Mouse (Mus musculus) forebrain, embryonic 11.5 days (tissue): Measurements from ENCODE around the gene Hist1h3f. TPM values are rescaled to one million over a fixed set of nuclear protein-coding genes. Genes with fewer than 3 reads are reported as not detected.

ENCODE experiments used
- ATAC-seq: fragments of 200-750 bp; cut with Nextera tagmentation; replicated peaks from 2 replicates; pipeline ENCODE4 v1.8.0; 2017; ENCODE audit warnings: moderate TSS enrichment; ENCODE audit not compliant: low FRiP score
- DNase-seq: peaks from one replicate; pipeline ENCODE4 v3.0.0-alpha.2; 2017; ENCODE audit warnings: low spot score
- H3K27ac ChIP-seq: fragments of 300-500 bp; sonication (generic); 2 replicates; pipeline ENCODE4 v1.5.1; 2014; ENCODE audit warnings: low read depth, low read length
- H3K27me3 ChIP-seq: fragments of 300-500 bp; sonication (generic); 2 replicates; pipeline ENCODE4 v1.6.1; 2014; ENCODE audit warnings: mild to moderate bottlenecking, low read length, mixed read lengths; ENCODE audit not compliant: control insufficient read depth, insufficient read depth
- H3K36me3 ChIP-seq: fragments of 300-500 bp; sonication (generic); 2 replicates; pipeline ENCODE4 v1.6.1; 2014; ENCODE audit warnings: mild to moderate bottlenecking, low read length, moderate library complexity, mixed read lengths; ENCODE audit not compliant: control insufficient read depth, insufficient read depth
- H3K4me1 ChIP-seq: fragments of 300-500 bp; sonication (generic); replicated peaks from 2 replicates; pipeline ENCODE4 v1.6.1; 2014; ENCODE audit warnings: low read length, mixed read lengths; ENCODE audit not compliant: control insufficient read depth, insufficient read depth
- H3K4me2 ChIP-seq: fragments of 300-500 bp; sonication (generic); 2 replicates; pipeline ENCODE4 v1.6.1; 2014; ENCODE audit warnings: low read depth, mild to moderate bottlenecking, low read length, moderate library complexity, mixed read lengths; ENCODE audit not compliant: severe bottlenecking
- H3K4me3 ChIP-seq: fragments of 300-500 bp; sonication (generic); 2 replicates; pipeline ENCODE4 v1.5.1; 2014; ENCODE audit warnings: low read depth, low read length
- H3K9ac ChIP-seq: fragments of 300-500 bp; sonication (generic); 2 replicates; pipeline ENCODE4 v1.6.1; 2014; ENCODE audit warnings: low read length
- H3K9me3 ChIP-seq: fragments of 300-500 bp; sonication (generic); 2 replicates; pipeline ENCODE4 v1.6.1; 2016; ENCODE audit warnings: low read length, mixed read lengths; ENCODE audit not compliant: control insufficient read depth
- WGBS: fragments of 180-500 bp; shearing (Covaris S2); extraction: QIAGEN DNeasy Blood & Tissue Kit; methylation state at CpG from one replicate; pipeline ENCODE4 v1.1.7; 2014; 5-methylcytosine and 5-hydroxymethylcytosine counted together
- polyA plus RNA-seq: library from polyadenylated mRNA; unstranded; fragments of >200 nt; fragmentation: Nextera tagmentation; extraction: Ambion mirVana; gene quantifications from 2 replicates; pipeline ENCODE4 v1.2.1, GENCODE M21; 2014

Hist1h3f gene
- polyA plus RNA-seq = 0.92 and 1.4 TPM in 2 replicates

DNA sequence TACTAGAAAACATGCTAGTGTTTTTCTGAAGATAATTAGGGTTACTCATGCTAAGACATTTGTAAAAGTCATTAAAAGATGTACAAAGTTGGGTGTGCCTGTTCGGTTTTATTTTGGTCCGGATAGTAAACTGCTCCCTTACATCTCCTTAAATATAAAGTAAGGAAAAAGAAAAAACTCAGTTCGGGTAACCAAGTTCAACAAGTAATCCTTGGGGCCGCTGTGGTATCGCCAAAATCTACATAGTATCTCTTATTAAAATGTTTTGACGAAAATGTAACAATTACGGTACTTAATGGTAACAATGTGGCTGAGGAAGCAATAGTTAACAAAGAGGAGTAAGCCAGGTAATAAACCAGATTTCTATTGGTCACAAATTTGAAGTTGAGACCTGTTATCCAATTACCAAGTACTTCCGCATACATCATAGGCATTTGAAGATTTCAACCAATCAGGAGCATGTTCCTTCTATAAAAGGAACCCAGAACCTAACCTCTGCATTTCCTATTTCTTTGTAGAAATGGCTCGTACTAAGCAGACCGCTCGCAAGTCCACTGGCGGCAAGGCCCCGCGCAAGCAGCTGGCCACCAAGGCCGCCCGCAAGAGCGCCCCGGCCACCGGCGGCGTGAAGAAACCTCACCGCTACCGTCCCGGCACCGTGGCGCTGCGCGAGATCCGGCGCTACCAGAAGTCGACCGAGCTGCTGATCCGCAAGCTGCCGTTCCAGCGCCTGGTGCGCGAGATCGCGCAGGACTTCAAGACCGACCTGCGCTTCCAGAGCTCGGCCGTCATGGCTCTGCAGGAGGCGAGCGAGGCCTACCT, at the start of gene Hist1h3f:
TSS of gene Hist1h3f (plus strand) at position 88 of the 822 bp plus-strand sequence.
- WGBS = under 1% methylated on average over 24 of the region's 45 CpGs
- H3K36me3 ChIP-seq = no peaks in the 10 kb centered on the region
- DNase-seq (peak; percentile 79), ATAC-seq (peak; percentile 94)
- peak within 1 kb of the TSS; percentile 40 for H3K4me3 ChIP-seq
- H3K9ac ChIP-seq = peak within 1 kb of the TSS; percentile 68
- H3K27me3 ChIP-seq = no peaks in the 10 kb centered on the region
- peak within 1 kb of the TSS; percentile 74 for H3K4me2 ChIP-seq
- no peaks in the 10 kb centered on the region for H3K9me3 ChIP-seq
- no peaks in the 10 kb centered on the region for H3K4me1 ChIP-seq
- peak within 1 kb of the TSS; percentile 94 for H3K27ac ChIP-seq

- H3K36me3 ChIP-seq = no peaks in the 10 kb centered on the region
- no peaks in the 10 kb centered on the region for H3K27me3 ChIP-seq
- H3K9me3 ChIP-seq = no peaks in the 10 kb centered on the region
- DNase-seq (no peak), ATAC-seq (no peak)
- WGBS = 73% methylated on average over 6 of the region's 6 CpGs
- H3K4me1 ChIP-seq = peaks cover 6% of the 10 kb centered on the region; the same call in 1 of the 2 replicates
- H3K9ac ChIP-seq = no peak overlapping the region
- no peak overlapping the region for H3K4me3 ChIP-seq
- no peak overlapping the region for H3K4me2 ChIP-seq
- H3K27ac ChIP-seq = no peak overlapping the region
These were observed 48.3 kb upstream of the Hist1h3f start for GRCm38 (mm10) chr13:23495526-23495925.

- peak; percentile 25; the same call in 1 of the 2 replicates for ATAC-seq
- Histone ChIP-seq H3K9me3 (no peaks in the 10 kb centered on the region), H3K4me3 (peak overlapping the region; percentile 24), H3K4me2 (peak overlapping the region; percentile 51), H3K9ac (no peak overlapping the region), H3K27ac (no peak overlapping the region), H3K27me3 (no peaks in the 10 kb centered on the region), H3K4me1 (peaks cover 3% of the 10 kb centered on the region; the same call in 1 of the 2 replicates), H3K36me3 (no peaks in the 10 kb centered on the region)
- under 1% methylated on average over 19 of the region's 19 CpGs for WGBS
- peak; percentile 77 for DNase-seq
These were observed 46.1 kb upstream of the Hist1h3f start for GRCm38 (mm10) chr13:23497656-23498321.

GRCm38 (mm10) chr13:23498653-23499052, 45.2 kb upstream of the Hist1h3f start:
- DNase-seq (no peak), ATAC-seq (no peak)
- H3K27me3 ChIP-seq = no peaks in the 10 kb centered on the region
- 3% methylated on average over 10 of the region's 10 CpGs for WGBS
- H3K36me3 ChIP-seq = no peaks in the 10 kb centered on the region
- no peak overlapping the region for H3K9ac ChIP-seq
- peak overlapping the region; percentile 24 for H3K4me3 ChIP-seq
- H3K27ac ChIP-seq = no peak overlapping the region
- no peaks in the 10 kb centered on the region for H3K9me3 ChIP-seq
- H3K4me1 ChIP-seq = peaks cover 3% of the 10 kb centered on the region; the same call in 1 of the 2 replicates
- H3K4me2 ChIP-seq = peak overlapping the region; percentile 51

GRCm38 (mm10) chr13:23499943-23500342, 43.9 kb upstream of the Hist1h3f start:
- 1% methylated on average over 7 of the region's 7 CpGs for WGBS
- no peak overlapping the region for H3K4me3 ChIP-seq
- H3K4me1 ChIP-seq = peaks cover 3% of the 10 kb centered on the region; the same call in 1 of the 2 replicates
- no peaks in the 10 kb centered on the region for H3K27me3 ChIP-seq
- H3K27ac ChIP-seq = no peak overlapping the region
- ATAC-seq (no peak), DNase-seq (no peak)
- H3K9ac ChIP-seq = no peak overlapping the region
- H3K36me3 ChIP-seq = no peaks in the 10 kb centered on the region
- no peaks in the 10 kb centered on the region for H3K9me3 ChIP-seq
- no peak overlapping the region for H3K4me2 ChIP-seq

GRCm38 (mm10) chr13:23500424-23501200, 43.2 kb upstream of the Hist1h3f start:
- H3K4me1 ChIP-seq = peaks cover 6% of the 10 kb centered on the region; the same call in 1 of the 2 replicates
- WGBS = under 1% methylated on average over 17 of the region's 17 CpGs
- H3K9ac ChIP-seq = no peak overlapping the region
- no peak overlapping the region; the same call in 1 of the 2 replicates for H3K4me3 ChIP-seq
- peak overlapping the region; percentile 24; the same call in 1 of the 2 replicates for H3K4me2 ChIP-seq
- H3K36me3 ChIP-seq = no peaks in the 10 kb centered on the region
- H3K27me3 ChIP-seq = no peaks in the 10 kb centered on the region
- DNase-seq (peak; percentile 92), ATAC-seq (peak; percentile 77)
- H3K9me3 ChIP-seq = no peaks in the 10 kb centered on the region
- no peak overlapping the region for H3K27ac ChIP-seq

DNA sequence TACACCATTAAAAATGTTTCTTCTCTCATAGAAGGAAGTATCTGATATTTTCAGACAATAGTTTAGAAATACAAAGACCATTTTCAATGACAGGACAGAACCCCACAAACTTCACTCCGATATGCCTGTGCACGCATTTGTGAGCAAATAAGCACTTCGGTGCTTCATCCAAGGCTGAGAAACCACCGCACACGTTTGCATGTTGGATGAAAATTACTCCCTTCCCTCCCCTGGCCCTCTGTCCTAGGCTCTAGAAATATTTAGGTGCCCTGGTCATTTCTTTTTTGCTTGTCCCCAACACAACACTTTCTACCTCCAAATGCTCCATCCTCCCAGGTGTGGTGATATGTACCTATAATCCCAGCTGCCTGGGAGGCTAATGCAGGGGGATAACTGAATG, 42.3 kb upstream of the Hist1h3f start:
- H3K27me3 ChIP-seq = no peaks in the 10 kb centered on the region
- H3K4me2 ChIP-seq = peak overlapping the region; percentile 24
- H3K27ac ChIP-seq = no peak overlapping the region
- H3K9ac ChIP-seq = no peak overlapping the region
- H3K36me3 ChIP-seq = no peaks in the 10 kb centered on the region
- no peaks in the 10 kb centered on the region for H3K9me3 ChIP-seq
- H3K4me1 ChIP-seq = peaks cover 6% of the 10 kb centered on the region; the same call in 1 of the 2 replicates
- no peak for ATAC-seq
- peak overlapping the region; percentile 11 for H3K4me3 ChIP-seq
- WGBS = 26% methylated on average over 5 of the region's 5 CpGs
- DNase-seq = no peak

DNA sequence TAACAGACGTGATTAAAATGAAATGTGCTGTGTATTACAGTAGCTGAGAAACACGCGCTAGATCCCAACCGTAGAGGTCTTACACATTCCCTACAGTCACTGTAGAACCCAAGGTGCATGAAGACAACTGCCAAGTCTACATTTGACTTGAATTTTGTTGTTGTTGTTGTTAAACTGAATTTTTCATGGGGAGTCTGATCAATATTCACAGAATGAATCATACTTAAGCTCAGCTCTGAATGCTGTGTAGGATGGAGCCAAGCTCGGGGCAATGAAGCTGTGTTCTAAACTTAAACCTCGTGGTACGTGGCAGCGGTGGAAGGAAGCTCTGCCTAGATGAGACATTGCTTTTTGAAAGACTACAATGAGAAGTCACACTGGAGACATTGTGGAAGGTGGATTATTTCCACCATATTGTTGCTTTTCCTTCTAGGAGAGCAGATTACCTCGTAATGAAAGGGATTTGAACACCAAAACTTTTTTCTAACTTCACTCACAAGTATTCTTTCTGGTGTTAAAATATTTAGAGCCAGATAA, 41.8 kb upstream of the Hist1h3f start:
- no peak for ATAC-seq
- peak overlapping the region; percentile 11; the same call in 1 of the 2 replicates for H3K4me3 ChIP-seq
- H3K36me3 ChIP-seq = no peaks in the 10 kb centered on the region
- no peaks in the 10 kb centered on the region for H3K9me3 ChIP-seq
- no peak overlapping the region for H3K27ac ChIP-seq
- peak overlapping the region; percentile 24 for H3K4me2 ChIP-seq
- no peaks in the 10 kb centered on the region for H3K27me3 ChIP-seq
- DNase-seq = no peak
- no peak overlapping the region for H3K9ac ChIP-seq
- WGBS = 28% methylated on average over 9 of the region's 9 CpGs
- H3K4me1 ChIP-seq = peaks cover 6% of the 10 kb centered on the region; the same call in 1 of the 2 replicates
